Mouse (Mus musculus): ENCODE results near the gene Kmt5b. TPM values are rescaled to one million over a fixed set of nuclear protein-coding genes. Genes with fewer than 3 reads are reported as not detected.

Gene Kmt5b
- total RNA-seq, 1 experiment: 27.2 TPM

DNA sequence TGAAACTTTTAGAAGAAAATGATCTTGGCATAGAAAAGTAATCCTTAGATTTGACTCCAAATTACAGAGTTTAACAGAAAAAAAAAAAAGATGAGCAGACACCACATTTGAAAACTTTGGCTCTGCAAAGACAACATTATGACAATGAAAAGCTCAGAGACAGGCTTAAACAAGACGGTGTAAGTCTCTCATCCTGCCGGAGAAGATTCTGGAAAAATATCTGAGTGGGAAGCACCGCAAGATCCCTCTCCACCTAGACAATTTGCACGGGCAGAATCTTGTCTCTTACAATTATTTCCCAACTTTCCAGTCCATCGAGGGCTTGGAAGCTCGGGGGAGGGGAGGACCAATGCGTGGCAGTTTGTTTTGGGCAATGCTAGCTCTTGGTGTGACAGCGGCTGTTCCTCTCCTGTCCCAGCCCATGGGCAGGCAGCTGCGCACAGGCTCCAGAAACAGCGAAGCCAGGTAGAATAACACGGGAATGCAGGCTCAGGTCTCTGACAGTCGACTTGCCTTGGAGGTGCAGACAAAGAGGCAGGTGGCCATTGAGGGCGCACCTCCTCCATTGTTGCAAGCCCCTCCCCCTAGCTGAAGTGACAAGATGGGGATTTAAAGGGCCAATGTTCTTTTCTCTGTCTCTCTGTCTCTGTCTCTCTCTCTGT, 23.2 kb upstream of the Kmt5b start:
- peak; percentile 51 for DNase-seq (ENCODE audit: low read depth, low spot score)
- TF ChIP-seq CHD2 (IDR thresholded peaks at IDR 0.05; ENCODE audit: low read depth, low read length) (no peak), HCFC1 (IDR thresholded peaks at IDR 0.05; ENCODE audit: borderline replicate concordance, insufficient read depth, low read length) (no peak), MAFK (IDR thresholded peaks at IDR 0.05; ENCODE audit: insufficient read depth, low read depth, low read length) (no peak), ZC3H11A (IDR thresholded peaks at IDR 0.05; ENCODE audit: borderline replicate concordance, low read depth, low read length) (no peak), ZNF384 (IDR thresholded peaks at IDR 0.05; ENCODE audit: low read depth, low read length) (no peak)
- Histone ChIP-seq H3K27ac (ENCODE audit: insufficient read depth, low read depth, low read length, poor library complexity, severe bottlenecking) (no peak overlapping the region), H3K36me3 (ENCODE audit: control insufficient read depth, insufficient read depth, low read length, poor library complexity, severe bottlenecking) (no peaks in the 10 kb centered on the region), H3K9me3 (ENCODE audit: control insufficient read depth, insufficient read depth, low read depth, low read length) (no peaks in the 10 kb centered on the region), H3K4me3 (ENCODE audit: insufficient read depth in 1 of 2, low read depth in 1 of 2, low read length in 2 of 2, poor library complexity in 1 of 2, severe bottlenecking in 1 of 2) (peak overlapping the region; percentile 45 to 53; a peak in 3 of 4 replicates), H3K9ac (ENCODE audit: insufficient read depth, low read depth, low read length, poor library complexity, severe bottlenecking) (peak overlapping the region; percentile 50; the same call in 1 of the 2 replicates), H3K4me1 (ENCODE audit: control insufficient read depth in 2 of 2, insufficient read depth in 2 of 2, low read length in 2 of 2, poor library complexity in 1 of 2) (peaks cover 0 to 2% of the 10 kb centered on the region in 2 experiments; a peak in 2 of 4 replicates)
- in situ Hi-C loops (cut with MboI; ENCODE audit: low sequenced_read_pairs in 2 of 2, unreplicated experiment in 2 of 2): no loop called here

DNA sequence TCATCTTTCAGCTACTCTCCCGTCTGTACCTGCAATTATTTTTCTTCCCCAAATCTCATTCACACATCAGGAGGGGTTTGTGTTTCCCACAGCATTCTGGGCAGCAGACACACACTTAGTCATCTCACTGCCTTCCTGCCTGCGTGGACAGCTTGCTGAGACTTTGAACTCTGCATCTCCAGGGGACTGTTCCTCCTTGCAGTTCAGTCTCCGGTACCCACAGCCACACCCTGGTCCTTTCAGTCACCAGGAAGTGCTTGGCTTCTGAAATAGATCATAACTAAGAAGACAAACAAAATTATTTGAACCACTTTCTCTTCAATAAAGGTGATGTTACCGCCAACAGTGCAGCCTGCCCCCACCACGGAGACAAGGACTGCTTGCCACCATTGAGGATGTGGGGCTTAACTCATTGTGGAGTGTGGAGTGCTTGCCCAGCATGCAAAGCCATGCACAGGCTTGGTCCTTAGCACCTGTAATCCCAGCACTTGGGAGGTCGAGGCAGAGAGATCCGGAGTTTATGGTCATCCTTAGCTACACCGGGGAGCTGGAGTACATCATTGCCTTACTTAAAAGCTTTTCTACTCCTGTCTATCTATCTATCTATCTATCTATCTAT, 14.5 kb upstream of the Kmt5b start:
- Histone ChIP-seq H3K4me3 (ENCODE audit: insufficient read depth in 1 of 2, low read depth in 1 of 2, low read length in 2 of 2, poor library complexity in 1 of 2, severe bottlenecking in 1 of 2) (no peak overlapping the region), H3K9me3 (ENCODE audit: control insufficient read depth, insufficient read depth, low read depth, low read length) (0 out of 2 replicates have a peak, but pooled peaks cover 2% of the 10 kb centered on the region), H3K9ac (ENCODE audit: insufficient read depth, low read depth, low read length, poor library complexity, severe bottlenecking) (no peak overlapping the region), H3K27ac (ENCODE audit: insufficient read depth, low read depth, low read length, poor library complexity, severe bottlenecking) (no peak overlapping the region), H3K36me3 (ENCODE audit: control insufficient read depth, insufficient read depth, low read length, poor library complexity, severe bottlenecking) (no peaks in the 10 kb centered on the region), H3K4me1 (ENCODE audit: control insufficient read depth in 2 of 2, insufficient read depth in 2 of 2, low read length in 2 of 2, poor library complexity in 1 of 2) (peaks cover 0 to 2% of the 10 kb centered on the region in 2 experiments; a peak in 1 of 4 replicates)
- in situ Hi-C loops (cut with MboI; ENCODE audit: low sequenced_read_pairs in 2 of 2, unreplicated experiment in 2 of 2): no loop called here
- TF ChIP-seq MAFK (IDR thresholded peaks at IDR 0.05; ENCODE audit: insufficient read depth, low read depth, low read length) (no peak), ZNF384 (IDR thresholded peaks at IDR 0.05; ENCODE audit: low read depth, low read length) (no peak), HCFC1 (IDR thresholded peaks at IDR 0.05; ENCODE audit: borderline replicate concordance, insufficient read depth, low read length) (no peak)
- no peak for DNase-seq (ENCODE audit: low read depth, low spot score)

DNA sequence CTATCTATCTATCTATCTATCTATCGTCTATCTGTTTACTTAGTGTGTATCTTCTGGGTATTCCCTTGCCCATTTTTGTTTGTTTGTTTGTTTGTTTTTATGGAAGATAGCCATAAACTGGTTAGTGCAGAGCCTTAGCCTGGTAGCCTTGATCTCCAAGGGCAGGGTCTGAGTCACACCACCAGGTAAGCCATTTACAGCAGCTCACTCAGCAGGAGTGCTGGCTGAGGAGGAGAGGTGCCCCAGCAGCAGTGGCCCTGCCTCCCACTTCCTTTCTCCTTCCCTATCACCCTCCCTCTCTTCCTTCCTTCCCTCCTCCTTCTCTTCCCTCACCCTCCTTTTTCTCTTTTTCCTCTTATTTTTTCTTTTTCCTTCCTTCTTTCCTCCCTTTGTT, 14.0 kb upstream of the Kmt5b start:
- in situ Hi-C loops (cut with MboI; ENCODE audit: low sequenced_read_pairs in 2 of 2, unreplicated experiment in 2 of 2): no loop called here
- H3K4me1 ChIP-seq (ENCODE audit: control insufficient read depth in 2 of 2, insufficient read depth in 2 of 2, low read length in 2 of 2, poor library complexity in 1 of 2): peaks cover 0 to 4% of the 10 kb centered on the region in 2 experiments; a peak in 1 of 4 replicates
- H3K27ac ChIP-seq (ENCODE audit: insufficient read depth, low read depth, low read length, poor library complexity, severe bottlenecking): no peak overlapping the region
- no peak overlapping the region for H3K9ac ChIP-seq (ENCODE audit: insufficient read depth, low read depth, low read length, poor library complexity, severe bottlenecking)
- H3K4me3 ChIP-seq (ENCODE audit: insufficient read depth in 1 of 2, low read depth in 1 of 2, low read length in 2 of 2, poor library complexity in 1 of 2, severe bottlenecking in 1 of 2): no peak overlapping the region
- 0 out of 2 replicates have a peak, but pooled peaks cover 2% of the 10 kb centered on the region for H3K9me3 ChIP-seq (ENCODE audit: control insufficient read depth, insufficient read depth, low read depth, low read length)
- DNase-seq (ENCODE audit: low read depth, low spot score): no peak
- no peak for TF ChIP-seq ZC3H11A (IDR thresholded peaks at IDR 0.05; ENCODE audit: borderline replicate concordance, low read depth, low read length)
- no peak for TF ChIP-seq CHD2 (IDR thresholded peaks at IDR 0.05; ENCODE audit: low read depth, low read length)
- TF ChIP-seq ZNF384 (IDR thresholded peaks at IDR 0.05; ENCODE audit: low read depth, low read length): no peak
- TF ChIP-seq MAFK (IDR thresholded peaks at IDR 0.05; ENCODE audit: insufficient read depth, low read depth, low read length): no peak
- TF ChIP-seq HCFC1 (IDR thresholded peaks at IDR 0.05; ENCODE audit: borderline replicate concordance, insufficient read depth, low read length): no peak
- no peaks in the 10 kb centered on the region for H3K36me3 ChIP-seq (ENCODE audit: control insufficient read depth, insufficient read depth, low read length, poor library complexity, severe bottlenecking)

DNA sequence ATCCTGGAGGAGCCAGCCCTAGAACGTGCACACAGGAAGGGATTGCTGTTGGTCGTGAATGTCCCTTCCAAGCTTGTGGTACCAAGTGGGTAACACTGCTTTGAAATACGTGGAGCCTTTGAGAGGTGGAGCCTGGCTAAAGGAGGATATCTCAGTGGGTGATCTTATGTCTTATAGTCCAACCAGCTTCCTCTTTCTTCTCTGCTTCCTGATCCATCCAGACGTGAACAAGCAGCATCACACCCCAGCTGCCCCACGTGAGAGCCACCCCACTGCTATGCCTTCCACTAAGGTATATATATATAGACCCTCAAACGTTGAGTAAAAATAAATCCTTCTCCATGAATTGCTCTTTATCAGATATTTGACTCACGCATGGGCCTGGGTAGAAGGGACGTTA, 13.5 kb upstream of the Kmt5b start:
- in situ Hi-C loops (cut with MboI; ENCODE audit: low sequenced_read_pairs in 2 of 2, unreplicated experiment in 2 of 2): no loop called here
- H3K9ac ChIP-seq (ENCODE audit: insufficient read depth, low read depth, low read length, poor library complexity, severe bottlenecking): no peak overlapping the region
- H3K4me3 ChIP-seq (ENCODE audit: insufficient read depth in 1 of 2, low read depth in 1 of 2, low read length in 2 of 2, poor library complexity in 1 of 2, severe bottlenecking in 1 of 2): no peak overlapping the region
- H3K27ac ChIP-seq (ENCODE audit: insufficient read depth, low read depth, low read length, poor library complexity, severe bottlenecking): no peak overlapping the region
- 0 out of 2 replicates have a peak, but pooled peaks cover 2% of the 10 kb centered on the region for H3K9me3 ChIP-seq (ENCODE audit: control insufficient read depth, insufficient read depth, low read depth, low read length)
- TF ChIP-seq CHD2 (IDR thresholded peaks at IDR 0.05; ENCODE audit: low read depth, low read length) (no peak), ZNF384 (IDR thresholded peaks at IDR 0.05; ENCODE audit: low read depth, low read length) (no peak), ZC3H11A (IDR thresholded peaks at IDR 0.05; ENCODE audit: borderline replicate concordance, low read depth, low read length) (no peak), MAFK (IDR thresholded peaks at IDR 0.05; ENCODE audit: insufficient read depth, low read depth, low read length) (no peak), HCFC1 (IDR thresholded peaks at IDR 0.05; ENCODE audit: borderline replicate concordance, insufficient read depth, low read length) (no peak)
- peaks cover 0 to 4% of the 10 kb centered on the region in 2 experiments; a peak in 1 of 4 replicates for H3K4me1 ChIP-seq (ENCODE audit: control insufficient read depth in 2 of 2, insufficient read depth in 2 of 2, low read length in 2 of 2, poor library complexity in 1 of 2)
- no peaks in the 10 kb centered on the region for H3K36me3 ChIP-seq (ENCODE audit: control insufficient read depth, insufficient read depth, low read length, poor library complexity, severe bottlenecking)
- no peak for DNase-seq (ENCODE audit: low read depth, low spot score)
